Mouse (Mus musculus) kidney, adult 9 months (tissue): Measurements from ENCODE around the gene Apoc4.

ENCODE experiments used
- DNase-seq: peaks from one replicate; pipeline ENCODE4 v3.0.0; 2022

The Apoc4 gene

DNA sequence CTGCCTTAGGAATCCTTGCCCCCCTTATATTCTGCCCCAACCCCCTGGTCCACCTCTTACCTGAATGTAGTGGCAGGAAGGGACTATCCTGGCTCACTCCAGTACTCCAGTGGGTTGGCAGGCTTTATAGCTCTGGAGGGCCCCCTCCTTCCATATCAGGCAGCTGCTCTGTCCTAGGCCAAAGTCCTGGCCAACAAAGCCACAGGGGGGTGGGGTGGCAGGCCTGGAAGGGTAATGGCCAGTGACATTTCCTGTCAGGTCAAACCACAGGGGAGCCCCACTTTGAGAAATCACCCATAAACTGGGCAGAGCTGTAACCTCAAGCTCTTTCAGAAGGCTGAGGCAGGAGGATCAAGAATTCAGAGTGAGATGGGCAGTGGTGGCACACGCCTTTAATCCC, 4.6 kb downstream of the Apoc4 start:
- DNase-seq: no peak

GRCm38 (mm10) chr7:19675824-19676223, 5.5 kb downstream of the Apoc4 start:
- no peak for DNase-seq

DNA sequence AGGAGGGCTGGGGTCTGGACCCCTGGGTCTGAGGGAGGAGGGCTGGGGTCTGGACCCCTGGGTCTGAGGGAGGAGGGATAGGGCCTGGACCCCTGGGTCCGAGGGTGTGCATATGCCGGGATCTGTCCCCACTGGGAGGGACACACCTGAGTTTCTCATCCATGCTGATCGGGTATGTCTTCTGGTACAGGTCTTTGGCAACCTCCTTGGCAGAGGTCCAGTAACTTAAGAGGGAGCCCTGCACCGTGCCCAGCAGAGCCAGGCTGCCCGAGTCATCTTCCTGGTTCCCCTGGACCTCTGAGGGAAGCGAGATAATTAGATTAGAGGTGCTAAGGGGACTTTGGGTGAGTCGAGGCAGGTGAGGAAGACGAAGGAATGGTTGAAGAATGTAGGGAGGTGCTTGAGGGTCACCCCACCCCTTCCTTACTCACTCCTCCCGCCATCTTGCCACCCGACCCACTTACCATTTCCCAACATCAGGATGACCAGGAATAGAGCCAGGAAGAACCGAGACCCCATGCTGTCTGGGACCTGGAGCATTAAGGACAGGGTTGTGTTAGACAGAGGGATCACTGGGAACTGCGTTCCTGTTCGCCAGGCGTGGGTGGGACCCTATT, 8.1 kb downstream of the Apoc4 start:
- no peak for DNase-seq

DNA sequence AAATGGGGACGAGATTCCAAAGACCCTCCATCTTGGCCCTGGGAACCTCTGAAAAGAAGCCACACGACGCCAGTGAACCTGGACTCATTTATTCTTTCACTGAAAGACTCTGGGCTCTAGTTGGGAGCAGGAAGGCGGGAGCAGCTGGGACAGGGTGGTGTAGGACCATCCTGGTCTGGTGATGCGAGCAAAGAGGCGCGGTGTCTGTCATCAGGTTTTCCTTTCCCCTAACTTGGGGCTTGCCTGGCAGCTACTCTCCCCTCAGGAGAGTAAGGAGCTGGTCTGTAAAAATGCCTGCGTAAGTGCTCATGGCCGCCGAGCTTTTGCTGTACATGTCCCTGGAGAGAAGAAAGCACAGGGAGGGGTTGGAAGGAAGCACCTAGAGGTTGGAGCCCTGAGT, 9.8 kb downstream of the Apoc4 start:
- no peak for DNase-seq

DNA sequence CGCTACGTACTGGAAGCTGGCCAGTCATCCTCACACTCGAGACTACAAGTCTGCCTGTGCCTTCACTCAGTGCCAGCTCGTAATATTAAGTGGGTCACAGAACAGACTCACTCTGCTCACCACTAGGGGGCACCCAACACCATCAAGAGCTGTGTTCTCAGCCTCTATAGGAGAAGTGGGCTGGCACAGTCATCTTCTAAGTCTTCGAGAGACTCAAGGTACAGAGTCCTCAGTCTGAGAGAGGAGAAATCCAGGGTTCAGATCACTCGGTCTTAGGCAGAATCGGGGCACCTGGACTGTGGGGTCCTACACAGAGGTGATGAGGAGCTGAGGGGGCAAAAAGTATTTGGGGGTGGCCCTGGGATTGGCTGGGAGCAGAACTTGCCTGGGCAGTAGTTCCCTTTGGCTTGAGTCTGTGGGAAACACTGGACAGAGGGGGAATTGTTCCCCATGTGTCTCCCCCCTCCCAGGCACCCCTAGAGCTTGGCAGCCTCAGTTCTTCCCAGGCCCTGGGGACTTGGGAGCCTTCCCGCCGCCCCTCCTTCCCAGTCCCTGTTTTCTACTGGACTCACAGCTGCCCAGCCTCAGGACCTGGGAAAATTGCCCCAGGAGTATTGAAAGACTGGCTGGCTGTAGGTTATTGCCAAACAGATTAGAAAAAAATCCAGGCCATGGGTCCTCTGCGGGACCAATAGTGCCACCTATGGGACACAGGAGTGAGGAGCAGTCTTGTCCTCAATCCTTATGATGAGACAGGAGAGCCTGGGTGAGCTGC, 12.1 kb downstream of the Apoc4 start:
- peak; percentile 97 for DNase-seq

DNA sequence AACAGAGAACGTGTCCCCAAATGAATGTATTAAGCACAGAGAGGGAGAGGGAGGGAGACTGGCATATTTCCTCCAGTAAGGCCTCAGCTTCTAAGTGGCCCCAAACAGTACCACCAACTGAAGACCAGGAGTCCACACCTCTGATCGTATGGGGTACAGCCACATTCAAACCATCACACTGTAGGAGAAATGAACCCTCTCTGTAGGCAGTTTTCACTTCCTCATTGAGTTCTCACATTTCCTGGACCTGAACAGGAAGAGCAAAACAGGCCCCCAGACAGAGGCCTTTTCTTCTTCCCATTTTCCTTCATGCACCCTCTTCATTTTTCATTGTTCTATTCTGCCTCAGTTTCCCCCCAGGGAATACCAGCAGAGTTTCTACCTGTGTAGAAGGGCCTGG, 13.8 kb downstream of the Apoc4 start:
- no peak for DNase-seq

GRCm38 (mm10) chr7:19666750-19667149, 14.5 kb downstream of the Apoc4 start:
- DNase-seq: no peak

- DNase-seq: peak; percentile 98
Observed at GRCm38 (mm10) chr7:19664955-19665841, 16.1 kb downstream of the Apoc4 start, which contains the start of gene Clptm1. Gene Clptm1, minus strand, starts transcription at chr7:19665033.

DNA sequence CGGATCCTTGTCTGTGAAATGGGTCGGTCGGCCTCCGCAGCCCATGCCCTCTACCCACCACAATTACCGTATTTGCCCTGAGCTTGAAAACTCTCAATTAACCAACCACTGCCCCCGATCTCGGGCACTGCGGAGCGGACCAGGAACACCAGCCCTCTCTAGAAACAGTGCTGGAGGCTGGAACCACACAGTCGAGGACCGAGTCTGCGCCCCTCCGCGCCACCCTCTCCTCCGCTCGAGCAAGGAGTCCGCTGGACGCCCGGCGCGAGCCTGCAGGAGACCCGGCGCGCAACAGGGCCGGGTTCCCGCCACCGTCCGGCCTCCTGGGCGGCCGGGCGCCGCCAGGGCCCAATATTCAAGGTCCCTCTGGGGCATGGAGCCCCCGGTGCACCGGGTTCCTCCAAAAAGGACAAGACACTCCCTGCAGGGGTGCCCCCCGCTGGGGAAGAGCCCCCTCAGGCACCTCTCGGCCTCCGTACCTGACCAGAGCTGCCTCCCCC, 16.8 kb downstream of the Apoc4 start:
- no peak for DNase-seq

DNA sequence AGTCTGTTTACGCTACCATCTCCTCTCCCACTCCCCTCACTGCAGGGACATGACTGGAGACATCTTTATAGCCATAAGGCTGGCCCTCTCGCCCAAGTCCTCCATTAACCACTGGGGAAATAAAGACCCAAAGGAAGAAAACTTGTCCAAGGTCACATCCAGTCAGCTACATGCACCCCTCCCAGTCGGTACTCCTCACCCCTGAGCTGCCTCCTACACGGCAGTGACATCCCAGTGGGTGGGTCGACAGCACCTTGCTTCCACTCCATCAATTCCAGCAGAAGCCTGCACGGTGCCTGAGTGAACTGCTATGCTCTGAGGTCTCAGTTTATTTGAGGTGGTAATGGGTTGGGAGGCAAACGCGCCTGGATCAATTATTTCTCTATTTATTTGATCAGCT, 17.3 kb downstream of the Apoc4 start:
- DNase-seq: no peak

DNA sequence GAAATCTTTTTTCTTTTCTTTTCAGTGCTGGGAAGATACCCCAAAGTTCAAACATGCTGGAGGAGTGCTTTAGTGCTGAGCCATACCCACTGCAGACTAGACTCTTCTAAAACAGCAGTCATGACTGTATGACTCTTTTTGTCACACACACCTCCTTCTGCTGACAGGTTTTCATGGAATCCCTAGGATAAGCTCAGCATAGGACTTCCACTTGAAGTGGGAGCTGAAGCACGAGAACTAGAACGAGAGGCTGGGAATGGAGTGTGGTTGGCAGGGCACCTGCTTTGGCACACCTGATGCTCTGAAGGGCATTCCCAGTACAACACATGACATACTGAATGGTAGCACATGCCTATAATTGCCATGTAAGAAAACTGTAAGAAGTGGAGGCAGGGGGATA, 28.7 kb downstream of the Apoc4 start:
- no peak for DNase-seq

DNA sequence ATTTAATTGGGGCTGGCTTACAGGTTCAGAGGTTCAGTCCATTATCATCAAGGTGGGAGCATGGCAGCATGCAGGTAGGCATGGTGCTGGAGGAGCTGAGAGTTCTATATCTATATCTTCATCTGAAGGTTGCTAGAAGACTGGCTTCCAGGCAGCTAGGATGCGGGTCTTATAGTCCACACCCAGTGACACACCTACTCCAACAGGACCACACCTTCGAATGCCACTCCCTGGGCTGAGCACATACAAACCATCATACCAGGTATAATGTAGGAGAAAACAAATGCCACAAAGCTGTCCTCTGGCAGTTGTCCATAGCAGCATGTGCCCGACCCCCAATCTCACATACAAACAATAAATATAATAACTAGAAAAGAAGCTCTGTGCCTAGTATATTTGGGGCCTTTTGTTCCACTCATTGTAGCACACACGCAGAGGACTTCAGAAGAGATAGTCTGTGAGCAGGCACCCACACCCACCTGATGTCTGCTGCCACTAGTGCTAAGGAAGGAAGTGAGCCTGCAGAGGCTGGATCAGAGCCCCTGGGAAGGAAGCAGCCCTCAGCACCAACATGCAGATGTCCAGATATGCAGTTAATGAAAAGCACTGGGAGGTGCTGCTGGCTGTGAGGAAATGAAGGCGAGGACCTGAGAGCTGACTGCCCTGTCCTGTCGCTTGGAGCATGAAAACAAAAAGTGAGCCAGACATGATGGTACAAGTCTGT, 30.1 kb downstream of the Apoc4 start:
- no peak for DNase-seq

- no peak for DNase-seq
Observed at GRCm38 (mm10) chr7:19641223-19641622, 40.1 kb downstream of the Apoc4 start.

DNA sequence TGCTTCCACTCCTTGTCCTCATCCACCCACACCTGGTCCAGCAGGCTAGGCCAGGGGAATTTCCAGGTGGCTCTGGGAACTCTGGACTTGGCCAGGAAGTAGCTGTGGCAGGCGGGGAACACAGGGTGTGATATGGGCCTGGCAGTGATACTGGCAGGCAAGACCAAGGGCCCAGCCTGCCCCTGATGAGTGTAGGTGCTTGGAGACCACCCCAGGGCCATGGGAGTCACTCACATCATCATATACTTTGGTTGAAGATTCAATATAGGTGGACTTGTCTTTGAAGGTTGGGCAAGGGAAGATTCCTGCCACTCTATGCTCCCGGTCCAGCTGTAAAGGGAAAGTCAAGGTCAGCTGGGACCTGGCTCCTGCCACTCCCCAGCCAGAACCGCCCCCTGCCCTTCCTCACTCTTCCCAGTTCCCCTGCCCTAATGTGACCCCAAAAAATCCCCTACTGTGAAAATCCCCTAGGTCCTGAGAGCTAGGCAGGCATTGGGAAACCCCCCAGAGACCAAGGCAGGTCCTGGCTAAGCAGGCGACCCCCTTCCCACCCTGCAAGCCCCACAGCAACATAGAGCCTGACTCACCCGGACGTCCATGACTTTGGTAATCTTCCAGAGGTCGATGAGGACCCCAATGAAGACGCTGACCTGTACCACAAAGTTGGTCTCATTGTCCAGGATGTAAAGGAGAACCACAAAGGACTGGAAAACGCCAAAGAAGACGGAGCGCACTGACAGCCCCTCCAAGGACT, 46.0 kb downstream of the Apoc4 start:
- no peak for DNase-seq

- no peak for DNase-seq
Observed at GRCm38 (mm10) chr7:19634591-19634990, 46.7 kb downstream of the Apoc4 start.

DNA sequence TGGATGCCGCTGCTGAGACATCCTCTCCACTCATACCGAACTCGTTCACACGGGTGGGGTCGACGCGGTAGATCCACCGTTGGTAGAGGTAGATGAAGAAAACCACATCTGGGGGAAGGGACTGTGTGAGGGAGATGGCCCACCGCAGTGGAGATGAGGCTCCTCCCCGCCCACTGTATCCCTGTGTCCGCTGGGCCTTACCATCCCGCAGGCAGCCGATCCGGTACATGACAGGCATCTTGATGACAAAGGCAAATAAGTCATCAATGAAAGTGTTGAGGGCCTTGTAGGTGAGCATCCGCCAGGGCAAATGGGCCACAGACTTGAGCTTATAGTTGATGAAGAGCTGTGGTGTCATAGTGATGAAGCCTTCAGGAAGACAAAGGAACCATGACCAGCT, 47.4 kb downstream of the Apoc4 start:
- DNase-seq: no peak

DNA sequence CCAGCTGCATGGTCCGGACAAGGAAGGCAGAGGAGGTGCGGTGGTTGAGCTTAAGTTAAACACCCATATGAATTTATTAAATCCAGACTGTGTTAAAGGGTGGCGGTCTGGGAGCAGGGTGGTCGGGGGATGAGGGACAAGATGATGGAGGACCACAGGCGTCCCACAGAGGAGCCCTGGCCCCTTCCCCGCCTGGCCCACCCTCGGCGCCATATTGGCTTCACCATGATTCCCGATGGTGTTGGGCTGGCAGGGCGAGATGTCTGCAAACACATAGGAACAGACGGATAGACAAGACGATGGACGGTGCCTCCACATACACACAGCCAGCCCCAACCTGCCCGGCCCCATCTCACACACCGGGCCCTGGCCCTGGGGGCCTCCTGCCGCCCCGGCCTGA, 48.1 kb downstream of the Apoc4 start:
- no peak for DNase-seq

DNA sequence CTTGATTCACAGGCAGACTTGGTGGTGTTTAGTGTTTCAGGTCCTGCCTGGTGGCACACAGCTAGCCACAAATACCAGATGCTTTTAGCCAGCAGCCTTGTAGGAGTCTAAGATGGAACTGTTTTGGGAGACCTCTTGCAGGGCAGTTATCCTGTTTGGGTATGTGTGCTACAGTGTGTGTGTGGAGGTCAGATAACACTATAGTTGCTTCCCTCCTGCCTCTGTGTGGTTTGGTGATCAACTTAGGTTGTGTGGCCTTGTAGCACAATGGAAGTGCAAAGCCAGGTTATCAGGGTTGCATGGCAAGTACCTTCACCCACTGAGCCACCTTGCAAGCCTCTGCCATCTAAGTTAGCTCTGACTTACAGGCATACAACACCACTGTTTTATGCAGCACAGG, 48.6 kb downstream of the Apoc4 start:
- no peak for DNase-seq

GRCm38 (mm10) chr7:19632275-19632674, 49.0 kb downstream of the Apoc4 start:
- no peak for DNase-seq

DNA sequence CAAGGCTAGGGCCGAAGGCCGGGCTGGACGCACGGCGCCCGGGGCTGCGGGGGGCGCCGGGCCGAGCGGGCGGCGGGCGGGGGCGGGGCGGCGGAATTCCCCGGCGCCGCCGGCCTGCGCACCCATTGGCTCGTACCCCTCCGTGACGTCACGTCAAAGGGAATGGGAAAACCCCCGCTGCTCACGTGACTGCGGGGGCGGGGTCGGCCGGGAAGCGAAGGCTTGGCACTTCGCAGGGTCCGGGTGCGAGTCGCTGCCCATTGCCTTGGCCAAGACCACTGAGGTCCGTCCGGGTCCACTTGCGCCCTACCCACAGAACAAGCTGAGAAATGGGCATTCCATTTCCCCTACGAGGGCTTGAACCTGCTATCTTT, 51.9 kb downstream of the Apoc4 start, which contains the start of gene Relb:
Relb (minus strand) TSS at position 78 of the 374 bp plus-strand sequence.
- peak; percentile 90 for DNase-seq

DNA sequence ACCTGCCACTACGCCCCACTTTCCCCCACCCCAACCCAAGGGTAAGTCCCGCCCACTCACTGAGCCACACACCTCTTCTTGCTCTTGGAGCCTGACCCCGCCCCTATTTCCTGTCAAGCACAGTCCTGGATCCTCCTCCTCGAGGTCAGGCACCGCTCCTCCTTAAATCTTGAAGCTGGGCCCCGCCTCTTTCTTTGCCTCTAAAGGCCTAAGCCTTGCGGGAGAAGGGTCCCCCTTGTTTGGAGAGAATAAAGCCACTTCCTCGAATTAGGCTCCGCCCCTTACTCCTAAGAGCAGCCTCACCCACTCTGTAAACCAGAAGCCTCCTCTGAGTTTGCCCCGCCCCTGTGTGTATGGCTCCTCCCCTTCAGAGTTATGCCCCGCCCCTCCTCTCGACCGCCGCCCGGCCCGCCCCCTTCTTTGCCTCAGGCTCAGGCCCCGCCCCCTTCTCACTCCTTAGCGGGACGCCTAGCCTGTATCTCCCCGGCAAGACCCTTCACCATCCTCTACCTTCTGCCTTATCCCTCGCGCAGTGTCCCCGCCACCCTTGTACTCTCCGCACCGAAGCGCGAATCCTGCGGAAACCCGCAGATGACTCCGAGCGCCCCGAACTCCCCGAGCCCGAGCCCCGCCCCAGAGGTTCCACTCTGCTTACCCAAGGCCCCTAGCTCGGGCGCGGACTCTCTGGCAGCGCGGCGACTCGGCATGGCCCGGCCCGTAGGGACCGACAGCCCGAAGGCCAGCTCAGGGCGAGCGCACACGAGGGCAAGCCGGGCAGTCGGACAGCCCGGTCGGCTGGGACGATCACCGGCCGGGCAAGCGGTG, 52.5 kb downstream of the Apoc4 start:
- DNase-seq: peak; percentile 99
